Mouse (Mus musculus) CD8-positive naive resting alpha-beta T cell, adult 57 days (primary cell): ENCODE results near the gene Adipor2. TPM values are rescaled to one million over a fixed set of nuclear protein-coding genes. Genes with fewer than 3 reads are reported as not detected.

Experiments used
- total RNA-seq: library from RNA; stranded (reverse); gene quantifications from one replicate; pipeline ENCODE4 v1.2.4, GENCODE M21; 2023

Adipor2 gene
- 39.7 TPM for total RNA-seq

DNA sequence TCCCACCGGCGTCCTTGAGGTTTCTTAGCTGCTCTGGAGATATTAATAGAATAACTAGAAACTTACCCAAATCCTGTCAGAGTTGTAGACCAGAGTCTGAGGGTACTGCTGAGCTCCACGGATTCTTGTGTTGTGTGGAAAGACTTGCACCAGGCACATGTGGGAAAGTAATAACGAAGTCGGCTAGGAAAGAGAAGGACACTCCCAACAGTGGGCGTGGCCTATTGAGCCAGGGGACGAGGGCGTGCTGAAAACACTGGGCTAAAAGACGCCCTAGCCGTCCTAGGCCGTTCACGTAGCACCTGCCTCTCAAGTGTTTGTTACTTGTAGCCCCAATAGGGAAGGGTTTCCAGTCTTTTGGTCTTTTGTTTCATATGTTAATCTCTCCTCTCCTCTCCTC lies at the start of gene Adipor2:
TSS of gene Adipor2 (minus strand) at position 351 of the 400 bp plus-strand sequence.

DNA sequence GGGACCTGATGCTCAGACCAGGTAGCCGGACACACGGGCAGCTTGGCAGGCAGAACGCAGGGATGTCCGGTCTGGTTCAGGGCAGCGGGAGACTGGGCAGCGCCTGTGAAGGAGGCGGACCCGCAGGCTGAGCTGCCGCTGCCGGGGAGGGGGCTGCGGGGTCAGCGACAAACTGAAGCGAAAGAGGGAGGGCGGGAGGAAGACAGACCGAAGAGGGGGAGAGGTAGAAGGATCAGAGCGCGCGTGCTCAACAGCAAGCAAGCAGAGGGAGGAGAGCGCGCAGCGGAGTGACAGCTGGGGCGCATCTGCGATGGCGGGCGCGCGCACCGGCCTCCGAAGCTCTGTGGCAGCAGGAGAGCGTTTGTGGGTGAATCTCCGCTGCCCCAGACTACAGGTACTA lies 87.0 kb downstream of the Adipor2 start, which contains the start of gene Lrtm2:
TSS of gene Lrtm2 (minus strand) at position 261 of the 400 bp plus-strand sequence.

Other genes starting within 250 kb of the Adipor2 start
- 31.8 TPM for gene Dcp1b, start 242.5 kb downstream of the Adipor2 start, total RNA-seq
- 0.34 TPM for gene Cacna1c, start 221.3 kb downstream of the Adipor2 start, total RNA-seq
- 11.6 TPM for gene Cacna2d4, start 181.2 kb downstream of the Adipor2 start, total RNA-seq
- 2.4 TPM for gene Lrtm2, start 86.9 kb downstream of the Adipor2 start, total RNA-seq
- 74.6 TPM for gene Fbxl14, start 62.0 kb upstream of the Adipor2 start, total RNA-seq
- gene Wnt5b, start 126.6 kb upstream of the Adipor2 start, total RNA-seq, result 11.0 TPM